Mouse (Mus musculus) lung, postnatal 14 days (tissue): ENCODE results near the gene Galnt15.
"Not testable (repeated sequence)": the region's sequence is repeated elsewhere in the genome, so short reads cannot be mapped to it uniquely, and the experiment has no call there.

ENCODE experiments used
- DNase-seq: peaks from one replicate; pipeline ENCODE4 v3.0.0; 2021

The Galnt15 gene

GRCm38 (mm10) chr14:32036482-32036881 lies 7.7 kb downstream of the Galnt15 start:
- DNase-seq = no peak

- DNase-seq = no peak
Measured at GRCm38 (mm10) chr14:32037661-32038252, 9.0 kb downstream of the Galnt15 start.

GRCm38 (mm10) chr14:32042108-32042507 lies 13.3 kb downstream of the Galnt15 start:
- no peak for DNase-seq

DNA sequence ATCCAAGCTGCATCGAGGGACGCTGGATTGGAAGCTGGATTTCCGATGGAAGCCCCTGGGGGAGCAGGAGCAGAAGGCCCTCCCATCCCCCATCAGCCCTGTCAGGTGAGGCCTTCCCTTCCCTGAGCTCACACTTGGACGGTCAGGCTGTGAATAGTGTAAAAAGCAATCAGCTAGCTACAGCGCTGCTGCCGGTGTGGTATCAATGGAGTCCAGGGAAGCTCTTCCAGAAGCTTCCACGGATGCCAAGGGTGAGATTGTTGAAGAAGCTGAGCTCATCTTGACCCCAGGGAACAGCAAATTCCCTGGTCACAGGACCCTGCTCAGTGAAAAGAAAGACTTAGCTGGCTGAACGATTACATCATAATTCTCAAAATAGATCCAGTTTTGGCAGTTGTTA lies 17.6 kb downstream of the Galnt15 start:
- DNase-seq = no peak

DNA sequence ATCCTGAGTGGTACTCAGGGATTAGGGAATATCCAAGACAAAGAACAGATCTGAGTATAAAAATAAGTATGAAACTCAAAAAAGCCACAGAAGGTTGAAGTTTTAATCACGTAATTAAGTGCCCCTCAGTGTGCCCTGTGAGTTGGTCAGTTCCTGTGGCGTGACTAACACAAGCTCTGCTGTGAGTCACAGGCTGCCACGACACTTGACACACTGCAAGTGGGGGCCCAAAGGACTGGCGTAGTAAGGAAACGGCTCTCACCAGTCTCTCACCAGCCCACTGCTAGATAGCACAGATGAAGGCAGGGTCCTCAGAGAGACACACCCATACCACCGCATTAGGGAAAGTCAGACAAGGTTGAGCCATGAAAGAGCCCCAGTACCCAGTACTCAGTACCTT lies 21.4 kb downstream of the Galnt15 start:
- DNase-seq = no peak

- no peak for DNase-seq
Measured at GRCm38 (mm10) chr14:32053895-32054294, 25.1 kb downstream of the Galnt15 start.

GRCm38 (mm10) chr14:32054788-32055187 lies 26.0 kb downstream of the Galnt15 start:
- no peak for DNase-seq

- DNase-seq = no peak
Measured at GRCm38 (mm10) chr14:32055781-32056180, 27.0 kb downstream of the Galnt15 start.

DNA sequence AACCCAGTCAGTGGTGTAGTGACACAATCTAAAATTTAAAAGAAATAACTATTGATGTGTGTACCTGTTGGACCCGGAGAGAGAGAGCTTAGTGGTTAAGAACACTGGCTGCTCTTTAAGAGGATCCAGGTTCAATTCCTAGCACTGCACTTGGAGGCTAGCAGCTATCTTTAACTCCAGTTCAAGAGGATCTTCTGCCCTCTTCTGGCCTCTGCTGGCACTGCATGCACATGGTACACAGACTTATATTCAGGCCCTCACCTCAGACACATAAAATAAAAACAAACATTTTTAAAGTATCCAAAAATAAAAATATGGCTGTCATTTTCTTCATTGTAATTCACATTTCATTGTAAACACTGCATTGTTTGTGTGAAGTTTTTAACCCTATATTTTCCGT lies 27.9 kb downstream of the Galnt15 start:
- peak; percentile 32 for DNase-seq

- DNase-seq = no peak
Measured at GRCm38 (mm10) chr14:32057664-32058063, 28.9 kb downstream of the Galnt15 start.

GRCm38 (mm10) chr14:32061398-32061797 lies 32.6 kb downstream of the Galnt15 start:
- no peak for DNase-seq

DNA sequence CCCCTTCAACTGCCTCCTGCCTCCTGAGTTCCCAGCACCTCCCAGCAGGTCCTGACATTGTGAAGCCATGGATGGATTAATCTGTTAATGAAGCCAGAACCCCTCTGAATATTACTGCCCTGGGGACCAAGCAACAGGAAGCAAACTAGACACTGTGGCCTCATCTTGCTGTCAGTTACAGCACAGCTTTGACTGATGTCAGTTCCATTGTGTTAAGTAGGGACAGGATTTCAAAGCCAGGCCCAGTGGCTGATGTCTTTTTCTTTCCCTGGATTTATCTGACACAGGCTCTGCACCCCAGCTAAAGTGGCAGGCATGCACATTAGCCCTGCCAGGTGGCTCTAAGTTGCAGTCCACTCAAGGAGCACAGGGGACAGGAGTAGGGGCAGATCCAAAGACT lies 44.0 kb downstream of the Galnt15 start:
- no peak for DNase-seq

GRCm38 (mm10) chr14:32073211-32073685 lies 44.5 kb downstream of the Galnt15 start:
- DNase-seq = peak; percentile 46

DNA sequence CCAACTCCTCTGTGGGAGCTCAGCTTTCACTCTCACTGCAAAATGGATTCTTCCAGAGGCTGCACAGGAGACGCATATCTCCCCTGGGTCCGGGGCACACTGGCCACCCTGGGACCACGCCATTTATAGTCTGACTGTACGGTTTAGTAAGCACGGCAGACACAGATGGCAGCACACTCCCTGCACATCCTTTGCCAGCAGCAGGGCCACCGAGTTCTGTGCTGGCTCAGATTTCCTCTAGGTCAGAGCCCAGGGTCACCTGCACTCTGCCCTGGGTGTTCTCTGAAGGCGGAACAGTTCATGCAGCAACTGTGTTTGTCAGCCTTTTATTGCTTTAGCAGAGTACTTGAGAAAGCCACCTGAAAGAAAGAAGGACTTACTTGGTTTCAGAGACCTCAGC lies 45.1 kb downstream of the Galnt15 start:
- no peak for DNase-seq

- DNase-seq = peak; percentile 78
Measured at GRCm38 (mm10) chr14:32076896-32077575, 48.2 kb downstream of the Galnt15 start.

DNA sequence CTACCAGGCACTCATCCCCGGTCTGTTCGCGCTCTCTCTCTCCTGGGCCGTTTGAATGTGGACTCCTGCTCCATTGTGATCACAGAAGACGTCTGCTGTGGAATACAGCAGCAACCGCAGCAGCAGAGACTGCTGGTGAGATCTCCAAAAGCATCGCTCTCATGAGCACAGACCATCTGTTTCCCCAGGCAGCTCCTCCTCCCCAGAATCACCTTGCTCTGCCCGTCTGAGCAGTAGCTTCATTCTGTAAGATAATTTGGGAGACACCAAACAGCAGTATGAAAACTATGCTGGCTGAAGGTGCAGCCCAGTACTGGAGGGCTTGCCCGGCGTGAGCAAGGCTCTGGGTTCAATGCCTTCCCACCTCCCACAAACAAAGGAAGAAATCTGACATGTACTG lies 52.2 kb downstream of the Galnt15 start:
- DNase-seq = no peak

DNA sequence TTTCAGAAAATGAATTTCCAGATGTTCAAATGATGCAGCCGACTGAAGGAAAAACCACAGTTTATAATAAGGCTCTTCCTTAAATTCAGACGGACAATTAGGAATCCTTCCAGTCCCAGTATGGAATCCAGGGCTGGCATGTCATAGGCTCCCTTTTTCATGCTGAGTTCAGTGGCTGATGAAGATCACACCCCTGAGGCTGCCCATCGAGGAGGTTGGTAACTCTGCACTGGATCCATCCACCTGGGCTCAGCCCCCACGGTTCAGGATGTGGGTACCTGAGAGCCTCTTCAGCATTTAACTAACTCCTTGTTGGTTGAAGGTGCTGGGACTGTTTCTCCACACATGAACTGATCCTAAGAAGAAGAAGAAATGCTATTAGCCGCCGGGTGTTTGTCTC lies 54.1 kb downstream of the Galnt15 start:
- DNase-seq = no peak

GRCm38 (mm10) chr14:32083466-32083865 lies 54.7 kb downstream of the Galnt15 start:
- DNase-seq = no peak

DNA sequence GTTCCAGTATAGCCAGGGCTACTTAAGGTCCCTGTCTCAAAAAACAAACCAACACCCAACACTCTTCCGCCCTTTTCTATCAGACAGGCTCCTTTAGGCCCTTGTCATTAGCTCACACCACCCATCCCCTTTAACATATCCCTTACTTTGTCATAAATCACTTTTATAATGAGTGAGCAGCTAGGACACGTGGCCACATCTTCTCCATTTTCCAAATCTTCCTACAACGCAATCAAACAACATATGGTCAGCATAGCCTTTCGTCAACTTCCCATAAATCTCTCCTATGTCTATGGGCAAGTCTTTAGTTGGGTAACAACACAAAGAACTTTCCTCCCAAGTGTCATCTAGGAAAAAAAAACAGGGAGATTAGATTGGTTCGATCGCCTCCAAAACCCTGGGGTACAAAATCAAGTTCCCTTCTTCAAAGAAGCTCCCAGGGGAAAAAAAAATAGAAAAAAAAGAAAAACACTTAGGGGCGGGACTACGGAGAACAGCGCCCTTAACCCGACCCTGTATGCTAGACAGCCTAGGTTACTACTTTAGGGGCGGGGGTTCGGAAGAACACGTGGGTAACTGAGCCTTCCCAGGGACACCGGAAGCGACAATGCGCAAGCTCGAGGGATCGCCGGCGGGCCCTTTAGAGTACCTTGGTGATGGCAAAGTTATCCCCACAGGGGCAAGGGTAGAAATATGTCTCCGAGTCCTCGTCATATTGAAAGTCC lies 56.1 kb downstream of the Galnt15 start, which contains the start of gene Oxnad1:
Gene Oxnad1 (plus strand): TSS at position 614 of the 725 bp plus-strand sequence.
- DNase-seq = no peak

- peak; percentile 99 for DNase-seq
Measured at GRCm38 (mm10) chr14:32085486-32086201, 56.9 kb downstream of the Galnt15 start, which contains the start of gene Dph3. Dph3 (minus strand) TSS chr14:32085729.

GRCm38 (mm10) chr14:32086226-32086625 lies 57.4 kb downstream of the Galnt15 start:
- DNase-seq = no peak

DNA sequence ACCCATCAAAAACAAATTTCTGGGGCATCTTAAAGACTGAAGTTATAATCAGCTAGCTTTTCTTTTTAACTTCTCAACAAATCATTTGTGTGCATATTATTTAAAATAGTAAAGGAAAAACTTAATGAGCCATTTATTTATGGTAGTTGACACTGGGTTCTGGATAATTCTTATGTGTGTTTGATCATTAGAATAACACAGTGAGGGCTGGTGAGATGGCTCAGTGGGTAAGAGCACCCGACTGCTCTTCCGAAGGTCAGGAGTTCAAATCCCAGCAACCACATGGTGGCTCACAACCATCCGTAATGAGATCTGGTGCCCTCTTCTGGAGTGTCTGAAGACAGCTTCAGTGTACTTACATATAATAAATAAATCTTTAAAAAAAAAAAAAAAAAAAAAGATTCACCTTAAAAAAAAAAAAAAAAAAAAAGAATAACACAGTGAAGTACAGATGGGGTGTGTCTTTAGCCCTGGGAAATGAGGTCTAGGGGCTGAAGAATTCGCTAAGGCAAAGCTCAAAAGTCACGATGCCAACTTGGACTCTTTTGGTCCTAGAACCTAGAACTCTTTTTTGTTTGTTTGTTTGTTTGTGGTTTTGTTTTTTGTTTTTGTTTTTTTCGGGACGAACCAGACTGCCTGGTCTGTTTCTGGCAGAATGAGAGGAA lies 58.9 kb downstream of the Galnt15 start:
- DNase-seq = not testable (repeated sequence)

DNA sequence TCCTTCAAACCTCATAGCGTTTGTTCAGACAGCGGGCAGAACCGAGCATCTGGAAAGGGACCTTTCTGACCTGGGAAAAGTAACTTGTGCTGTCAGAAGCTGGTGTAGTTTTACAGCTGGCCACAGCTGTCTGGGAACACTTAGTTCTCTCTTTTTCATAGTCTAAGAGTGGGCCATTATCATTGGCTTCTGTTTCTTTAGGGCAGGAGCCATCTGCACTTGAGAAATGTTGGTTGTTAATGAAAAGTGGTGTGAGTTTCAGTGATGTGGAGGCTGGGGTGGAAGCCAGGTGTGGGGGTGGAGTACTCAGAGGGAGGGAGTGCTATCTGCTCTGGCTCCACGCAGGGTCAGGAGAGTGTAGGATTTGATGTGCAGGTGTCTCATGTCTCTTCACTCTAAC lies 62.3 kb downstream of the Galnt15 start:
- DNase-seq = no peak
